Mouse (Mus musculus): ENCODE data around the gene Fam57b.

DNA sequence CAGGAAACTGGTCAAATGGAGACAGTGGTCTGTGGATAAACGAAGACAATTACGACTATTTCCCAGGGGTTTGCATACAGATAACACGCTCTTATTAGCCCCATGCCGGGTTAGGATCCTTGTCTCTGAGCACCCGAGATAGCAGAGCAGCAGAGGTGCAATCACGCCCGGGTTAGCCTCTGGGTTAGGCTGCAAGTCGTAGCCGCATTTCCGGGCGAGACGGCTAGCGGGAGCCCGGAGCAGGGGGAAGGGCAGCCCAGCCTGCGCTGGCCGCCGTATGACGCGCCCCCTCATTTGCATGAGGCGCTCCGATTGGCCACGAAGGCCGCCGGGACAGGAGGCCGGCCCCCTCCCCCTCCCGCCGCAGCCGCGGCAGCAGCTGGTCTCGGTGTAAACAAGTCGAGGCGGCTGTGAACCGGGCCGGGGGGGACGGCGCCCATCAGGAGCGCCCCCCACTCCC, 20.8 kb upstream of the Fam57b start, which contains the start of gene Ypel3:
- TF ChIP-seq POLR2A (IDR thresholded peaks at IDR 0.05; ENCODE audit: insufficient read length, low read depth) (peak; percentile 64), MYOG (IDR thresholded peaks at IDR 0.05; ENCODE audit: control insufficient read depth in 1 of 3, insufficient read depth in 1 of 3, insufficient read length in 2 of 3, low read depth in 2 of 3) (peak; percentile 29 to 93 (median 80)), TCF12 (IDR thresholded peaks at IDR 0.05; ENCODE audit: insufficient read depth, poor library complexity, severe bottlenecking) (no peak), POLR2AphosphoS2 (IDR thresholded peaks at IDR 0.05; ENCODE audit: insufficient read length, low read depth) (peak; percentile 81), E2F4 (IDR thresholded peaks at IDR 0.05; ENCODE audit: insufficient read depth) (no peak), TCF3 (IDR thresholded peaks at IDR 0.05; ENCODE audit: insufficient read length, low read depth) (peak; percentile 28)

All from myocyte (in vitro differentiated cells).